Mouse (Mus musculus) ES-E14 (cell line): ENCODE results near the gene Trim63.

Source experiments
- HCFC1 ChIP-seq: IDR thresholded peaks from 2 replicates; pipeline ENCODE4 v1.6.1; 2012; ENCODE audit warnings: low read length, inconsistent platforms, borderline replicate concordance; ENCODE audit not compliant: insufficient read depth
- MAFK ChIP-seq: IDR thresholded peaks from 2 replicates; pipeline ENCODE4 v1.6.1; 2014; ENCODE audit warnings: mild to moderate bottlenecking, low read depth, low read length, inconsistent platforms; ENCODE audit not compliant: insufficient read depth
- ZC3H11A ChIP-seq: IDR thresholded peaks from 2 replicates; pipeline ENCODE4 v1.6.1; 2012; ENCODE audit warnings: low read depth, mild to moderate bottlenecking, inconsistent platforms, low read length, borderline replicate concordance

DNA sequence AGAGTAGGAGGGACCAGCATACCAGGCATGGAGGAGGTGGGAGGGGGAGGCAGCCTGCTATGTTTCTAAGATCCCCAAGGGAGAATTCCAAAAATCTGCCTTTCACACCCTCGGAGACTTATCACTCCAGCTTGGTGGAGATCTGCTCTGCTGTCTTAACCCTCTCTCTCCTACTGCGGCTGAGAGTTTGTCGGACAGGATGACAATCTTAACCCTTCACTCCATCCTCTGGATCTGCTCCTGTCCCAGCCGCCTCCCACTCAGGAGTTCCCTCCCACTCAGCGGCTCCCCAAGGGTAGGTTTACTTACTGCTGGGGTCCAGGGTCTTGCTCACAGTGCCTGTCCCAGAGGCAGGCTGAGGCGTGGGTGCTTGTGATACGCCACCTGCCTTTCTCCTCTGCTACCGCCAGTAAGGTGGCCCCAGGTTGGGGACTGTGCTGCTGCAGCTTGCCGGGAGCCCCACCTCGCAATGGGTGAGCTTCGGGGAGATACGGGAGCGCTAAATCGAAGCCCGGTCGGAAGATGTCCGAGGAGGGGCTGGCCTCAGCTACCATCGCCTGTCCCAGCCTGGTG lies 55.8 kb downstream of the Trim63 start:
- TF ChIP-seq MAFK (no peak), HCFC1 (no peak), ZC3H11A (no peak)
